Mouse (Mus musculus) bone marrow macrophage, adult 2 months (primary cell): ENCODE results near the gene Lin7c.

Experiments used
- CTCF ChIP-seq: IDR thresholded peaks from 2 replicates; pipeline ENCODE4 v1.5.1; 2012; ENCODE audit warnings: low read depth, mild to moderate bottlenecking, low read length, moderate library complexity
- POLR2A ChIP-seq: IDR thresholded peaks from 2 replicates; pipeline ENCODE4 v1.6.1; 2012; ENCODE audit warnings: mild to moderate bottlenecking, low read depth, low read length, borderline replicate concordance

- TF ChIP-seq CTCF: no peak
- no peak for TF ChIP-seq POLR2A
Measured at GRCm38 (mm10) chr2:109891471-109891870, 818 bp downstream of the Lin7c start.
